Mouse (Mus musculus): ENCODE data around the gene Isoc2b.
"Not testable (repeated sequence)": the region's sequence is repeated elsewhere in the genome, so short reads cannot be mapped to it uniquely, and the experiment has no call there.

Gene Isoc2b

GRCm38 (mm10) chr7:4865579-4866493 is 4.2 kb downstream of the Isoc2b start:
- DNase-seq, result peak; percentile 97

GRCm38 (mm10) chr7:4865090-4865489 is 5.0 kb downstream of the Isoc2b start:
- DNase-seq, result peak; percentile 41

- no peak for DNase-seq
These were observed 5.8 kb downstream of the Isoc2b start for GRCm38 (mm10) chr7:4864130-4864845.

- DNase-seq, result no peak
These were observed 6.4 kb downstream of the Isoc2b start for GRCm38 (mm10) chr7:4863541-4864080.

GRCm38 (mm10) chr7:4863041-4863440 is 7.0 kb downstream of the Isoc2b start:
- no peak for DNase-seq

- not testable (repeated sequence) for DNase-seq
These were observed 9.1 kb downstream of the Isoc2b start for GRCm38 (mm10) chr7:4860926-4861325.

GRCm38 (mm10) chr7:4859418-4859978 is 10.6 kb downstream of the Isoc2b start:
- peak; percentile 9 for DNase-seq

- no peak for DNase-seq
These were observed 12.7 kb downstream of the Isoc2b start for GRCm38 (mm10) chr7:4857321-4857720.

GRCm38 (mm10) chr7:4856508-4856907 is 13.6 kb downstream of the Isoc2b start:
- no peak for DNase-seq

GRCm38 (mm10) chr7:4853613-4854012 is 16.4 kb downstream of the Isoc2b start:
- no peak for DNase-seq

- DNase-seq, result no peak
These were observed 18.8 kb downstream of the Isoc2b start for GRCm38 (mm10) chr7:4851315-4851688.

GRCm38 (mm10) chr7:4850621-4851314 is 19.3 kb downstream of the Isoc2b start:
- no peak for DNase-seq

GRCm38 (mm10) chr7:4849372-4849771 is 20.7 kb downstream of the Isoc2b start:
- DNase-seq, result no peak

GRCm38 (mm10) chr7:4844917-4845309 is 25.1 kb downstream of the Isoc2b start:
- peak; percentile 92 for DNase-seq

GRCm38 (mm10) chr7:4844245-4844916 is 25.7 kb downstream of the Isoc2b start, which contains the start of gene Shisa7:
Shisa7 (minus strand) TSS chr7:4844696.
- DNase-seq, result no peak

- peak; percentile 81 for DNase-seq
These were observed 26.3 kb downstream of the Isoc2b start for GRCm38 (mm10) chr7:4843604-4844244.

GRCm38 (mm10) chr7:4842634-4843131 is 27.4 kb downstream of the Isoc2b start:
- peak; percentile 63 for DNase-seq

GRCm38 (mm10) chr7:4842077-4842476 is 28.0 kb downstream of the Isoc2b start:
- DNase-seq, result no peak

- no peak for DNase-seq
These were observed 32.4 kb downstream of the Isoc2b start for GRCm38 (mm10) chr7:4837639-4838038.

GRCm38 (mm10) chr7:4836351-4836792 is 33.7 kb downstream of the Isoc2b start:
- DNase-seq, result peak; percentile 76

- DNase-seq, result peak; percentile 13
These were observed 34.3 kb downstream of the Isoc2b start for GRCm38 (mm10) chr7:4835631-4836327.

All from embryo, embryonic 11 days (tissue).